Mouse (Mus musculus) thymus, postnatal 36 days (tissue): ENCODE data around the gene Abce1.
A peak's percentile ranks its signal among the peaks of the same experiment; 100 is the strongest.

ENCODE experiments used
- DNase-seq, 2 experiments: peaks; one replicate each; pipeline ENCODE4 v3.0.0; 2022; ENCODE audit warnings: mixed read lengths in 2 of 2

Abce1 gene

DNA sequence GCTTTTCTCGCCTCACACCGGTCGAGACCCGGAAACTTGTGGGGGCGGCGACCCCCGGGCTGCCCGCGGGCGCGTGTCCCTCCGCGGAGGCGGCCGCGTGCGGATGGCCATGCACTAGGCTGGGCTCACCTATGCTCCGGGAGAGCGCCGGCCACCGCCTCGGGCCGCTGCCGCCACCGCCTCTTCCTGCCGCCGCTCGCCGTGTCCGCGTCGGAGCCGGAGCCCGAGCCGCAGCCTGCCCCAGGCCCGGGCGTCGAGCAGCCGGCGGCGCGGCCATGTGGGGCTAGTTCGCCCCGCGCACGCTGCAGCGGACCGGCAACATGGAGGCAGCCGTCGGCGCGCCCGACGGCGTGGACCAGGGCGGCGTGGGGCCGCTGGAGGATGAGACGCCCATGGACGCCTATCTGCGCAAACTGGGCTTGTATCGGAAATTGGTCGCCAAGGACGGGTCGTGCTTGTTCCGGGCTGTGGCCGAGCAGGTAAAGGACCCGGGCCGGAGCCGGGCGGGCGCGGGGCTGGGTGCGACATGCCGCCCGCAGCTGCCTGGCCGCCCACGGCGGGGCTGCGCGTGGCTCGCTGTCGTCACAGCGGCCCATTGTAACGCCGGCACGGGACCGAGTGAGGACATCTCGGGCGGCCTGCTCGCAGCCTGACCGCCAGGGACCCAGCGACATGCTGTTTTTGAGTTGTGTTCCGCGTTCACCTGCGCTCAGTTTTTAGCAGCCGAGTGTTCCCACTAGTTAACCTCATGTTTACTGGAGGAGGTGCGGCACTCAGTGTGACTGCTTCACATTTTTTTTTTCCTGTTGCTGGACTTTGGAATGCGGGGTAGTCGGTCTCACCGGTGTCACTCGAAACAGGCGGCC lies 71.7 kb downstream of the Abce1 start, which contains the start of gene Otud4:
Gene Otud4 (plus strand): TSS at position 33 of the 866 bp plus-strand sequence.
- peak in 1 of 2 experiments; percentile 59 for DNase-seq

DNA sequence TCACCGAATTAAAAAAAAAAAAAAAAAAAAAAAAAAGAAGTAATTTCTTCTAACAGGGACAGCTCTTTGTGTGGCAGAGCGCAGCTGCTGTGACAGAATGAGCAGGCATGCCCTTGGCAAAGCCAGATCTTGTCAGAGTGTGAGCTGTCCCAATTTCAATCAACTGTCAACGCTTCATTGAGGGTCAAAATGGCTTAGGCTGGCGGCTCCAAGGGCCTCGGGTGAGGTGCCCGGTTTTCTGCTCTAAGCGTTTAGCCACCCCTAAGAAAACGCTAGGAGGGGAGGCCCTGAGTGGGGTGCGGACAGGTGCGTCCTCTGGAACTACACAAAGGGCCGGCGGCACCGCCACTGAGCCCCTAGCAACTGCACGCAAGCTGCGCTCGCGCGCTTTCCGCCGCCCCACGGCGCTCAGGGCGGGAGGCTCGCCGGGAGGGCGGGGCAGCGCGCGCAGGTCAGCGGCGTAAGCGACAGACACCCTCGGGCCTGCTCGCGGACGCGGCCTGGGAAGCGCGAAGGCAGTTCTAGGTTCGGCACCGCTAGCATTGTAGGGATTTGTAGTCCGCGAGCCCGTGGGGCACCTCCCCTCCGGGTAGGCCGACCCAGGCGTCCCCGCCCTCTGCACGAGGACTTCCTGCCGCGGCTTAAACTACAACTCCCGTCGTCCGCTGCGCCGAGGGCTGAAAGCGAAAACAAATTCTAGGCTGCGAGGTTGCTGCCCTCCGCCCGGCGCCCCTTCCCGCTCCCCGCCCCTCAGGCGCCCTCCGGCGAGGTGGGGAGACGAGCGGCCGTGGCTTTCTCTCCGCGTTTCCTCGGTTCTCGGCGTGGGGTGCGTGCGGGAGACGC lies 72.6 kb downstream of the Abce1 start:
- DNase-seq, result peak; percentile 96 to 99

GRCm38 (mm10) chr8:79638001-79638706 lies 73.4 kb downstream of the Abce1 start:
- no peak for DNase-seq

DNA sequence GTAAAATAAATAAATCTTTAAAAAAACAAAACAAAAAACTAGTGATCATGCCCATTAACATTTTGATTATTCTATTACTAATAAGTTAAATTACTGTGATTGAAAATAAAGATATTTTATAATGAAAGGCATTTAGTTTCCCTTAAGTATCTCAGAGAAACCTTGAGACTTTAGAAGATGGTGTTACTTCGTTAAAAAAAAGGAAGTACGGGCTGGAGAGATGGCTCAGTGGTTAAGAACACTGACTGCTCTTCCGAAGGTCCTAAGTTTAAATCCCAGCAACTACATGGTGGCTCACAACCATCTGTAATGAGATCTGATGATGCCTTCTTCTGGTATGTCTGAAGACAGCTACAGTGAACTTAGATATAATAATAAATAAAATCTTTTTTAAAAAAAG lies 74.3 kb downstream of the Abce1 start:
- DNase-seq, result no peak

- no peak for DNase-seq
These were observed 75.4 kb downstream of the Abce1 start for GRCm38 (mm10) chr8:79636151-79636550.

DNA sequence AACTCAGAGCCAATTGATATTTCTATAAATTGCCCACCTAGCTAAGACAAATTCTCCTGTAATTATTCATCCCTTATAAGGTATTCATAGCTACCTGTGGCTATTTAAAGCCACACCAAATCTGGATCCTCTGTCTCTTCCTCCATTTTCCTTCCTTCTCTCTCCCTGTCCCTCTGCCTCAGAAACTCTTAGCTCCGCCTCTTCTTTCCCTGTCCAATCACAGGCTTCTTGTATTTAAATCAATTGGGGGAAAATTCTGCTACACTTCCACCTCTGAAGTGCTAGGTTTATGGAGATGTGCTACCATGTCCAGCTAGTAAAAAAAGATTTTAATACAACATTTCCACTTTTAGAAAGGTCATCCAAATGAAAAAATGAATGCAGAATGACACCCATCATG lies 76.0 kb downstream of the Abce1 start:
- no peak for DNase-seq
